Mouse (Mus musculus) heart, adult 2 months (tissue): Measurements from ENCODE around the gene Ms4a7. TPM values are rescaled to one million over a fixed set of nuclear protein-coding genes. Genes with fewer than 3 reads are reported as not detected.

ENCODE experiments used
- DNase-seq, 2 experiments: peaks; one replicate each; pipeline ENCODE4 v3.0.0; 2021
- H3K27ac ChIP-seq: fragments of 200-600 bp; 2 replicates; pipeline ENCODE4 v1.8.1; 2022
- H3K27me3 ChIP-seq: fragments of 200-500 bp; 2 replicates; pipeline ENCODE4 v1.6.1; 2012; ENCODE audit warnings: mild to moderate bottlenecking, low read length, inconsistent platforms, mixed read lengths; ENCODE audit not compliant: control insufficient read depth, insufficient read depth
- H3K36me3 ChIP-seq: fragments of 200-500 bp; 2 replicates; pipeline ENCODE4 v1.6.1; 2012; ENCODE audit warnings: low read length, inconsistent platforms; ENCODE audit not compliant: control insufficient read depth, insufficient read depth
- H3K4me1 ChIP-seq: fragments of 200-500 bp; 2 replicates; pipeline ENCODE4 v1.6.1; 2011; ENCODE audit warnings: low read length; ENCODE audit not compliant: control insufficient read depth, insufficient read depth
- H3K4me3 ChIP-seq: fragments of 200-600 bp; 2 replicates; pipeline ENCODE4 v1.8.1; 2022
- H3K79me2 ChIP-seq: fragments of 200-500 bp; replicated peaks from 2 replicates; pipeline ENCODE4 v1.6.1; 2012; ENCODE audit warnings: mild to moderate bottlenecking, inconsistent platforms, low read length, moderate library complexity, mixed read lengths; ENCODE audit not compliant: control insufficient read depth, insufficient read depth
- H3K9ac ChIP-seq: fragments of 200-500 bp; 2 replicates; pipeline ENCODE4 v1.6.1; 2012; ENCODE audit warnings: low read depth, mild to moderate bottlenecking, control low read depth, inconsistent platforms, low read length, mixed read lengths
- CTCF ChIP-seq: fragments of 200-600 bp; IDR thresholded peaks from 2 replicates; pipeline ENCODE4 v1.8.1; 2022; ENCODE audit warnings: antibody characterized with exemption, mild to moderate bottlenecking, moderate library complexity
- EP300 ChIP-seq: fragments of 200-500 bp; IDR thresholded peaks from 2 replicates; pipeline ENCODE4 v1.6.1; 2011; ENCODE audit warnings: low read depth, low read length, control low read depth; ENCODE audit not compliant: insufficient read depth
- POLR2A ChIP-seq: fragments of 200-500 bp; IDR thresholded peaks from 2 replicates; pipeline ENCODE4 v1.6.1; 2011; ENCODE audit warnings: mild to moderate bottlenecking, low read depth, low read length, control low read depth; ENCODE audit not compliant: insufficient read depth
- WGBS: fragments of 180-500 bp; shearing (Covaris S2); methylation state at CpG from one replicate; pipeline ENCODE4 v1.1.7; 2018; 5-methylcytosine and 5-hydroxymethylcytosine counted together
- intact Hi-C: fragments of 180-260 bp; cut with DNase I; formaldehyde crosslinking; loops from one replicate; pipeline ENCODE4 v1.15.1; 2025
- long read RNA-seq: library from polyadenylated mRNA; stranded (forward); transcript quantifications from one replicate; pipeline ENCODE4 v2.0.0, GENCODE M21; 2021
- polyA plus RNA-seq: library from polyadenylated mRNA; depleted of rRNA; stranded (reverse); fragments of >200 nt; gene quantifications from 2 replicates; pipeline ENCODE4 v1.2.3, GENCODE M21; 2012; rRNA removed
- total RNA-seq, 2 experiments: library from RNA; stranded (reverse); gene quantifications; 2 replicates each; pipeline ENCODE4 v1.2.3; 2021

Ms4a7 gene
- 1 to 10 TPM in 1 of 2 experiments, under 1 TPM in 1; 0.76 to 1.0 TPM for total RNA-seq
- polyA plus RNA-seq = 2.1 and 2.2 TPM in 2 replicates
- long read RNA-seq, partial matches to known transcripts = 0 of 2 reads
- long read RNA-seq, other reads (novel, unspliced or antisense) = 0 of 2 reads

- H3K4me3 ChIP-seq = no peak within 1 kb of the TSS
- intact Hi-C loops = no loop called here
- no peaks in the 10 kb centered on the region for H3K79me2 ChIP-seq
- H3K27me3 ChIP-seq = no peaks in the 10 kb centered on the region
- WGBS = 62% methylated on average over 6 of the region's 6 CpGs
- TF ChIP-seq CTCF = no peak
- TF ChIP-seq EP300 = no peak
- no peak for TF ChIP-seq POLR2A
- DNase-seq = no peak
- H3K36me3 ChIP-seq = no peaks in the 10 kb centered on the region
- H3K4me1 ChIP-seq = no peaks in the 10 kb centered on the region
- no peak within 1 kb of the TSS for H3K9ac ChIP-seq
- no peak within 1 kb of the TSS for H3K27ac ChIP-seq
Measured at GRCm38 (mm10) chr19:11335932-11336331, at the start of gene Ms4a7. TSS of gene Ms4a7 (minus strand) at chr19:11336146.

- Histone ChIP-seq H3K27me3 (no peaks in the 10 kb centered on the region), H3K9ac (no peak overlapping the region), H3K4me3 (no peak overlapping the region), H3K27ac (no peak overlapping the region), H3K4me1 (no peaks in the 10 kb centered on the region), H3K36me3 (no peaks in the 10 kb centered on the region), H3K79me2 (no peaks in the 10 kb centered on the region)
- no peak for DNase-seq
- 51% methylated on average over 2 of the region's 2 CpGs for WGBS
- intact Hi-C loops = no loop called here
- TF ChIP-seq CTCF (no peak), EP300 (no peak), POLR2A (no peak)
Measured at GRCm38 (mm10) chr19:11376399-11376798, 40.5 kb upstream of the Ms4a7 start.

GRCm38 (mm10) chr19:11375273-11375672, 39.3 kb upstream of the Ms4a7 start, which contains the start of gene Ms4a4a:
TSS of gene Ms4a4a (plus strand) at chr19:11375523.
- Histone ChIP-seq H3K27ac (no peak within 1 kb of the TSS), H3K4me1 (no peaks in the 10 kb centered on the region), H3K79me2 (no peaks in the 10 kb centered on the region), H3K4me3 (no peak within 1 kb of the TSS), H3K36me3 (no peaks in the 10 kb centered on the region), H3K27me3 (no peaks in the 10 kb centered on the region), H3K9ac (no peak within 1 kb of the TSS)
- DNase-seq = no peak
- intact Hi-C loops = no loop called here
- 80% methylated on average over 2 of the region's 2 CpGs for WGBS
- TF ChIP-seq POLR2A (no peak), EP300 (no peak), CTCF (no peak)

GRCm38 (mm10) chr19:11371181-11371580, 35.2 kb upstream of the Ms4a7 start:
- no peaks in the 10 kb centered on the region for H3K27me3 ChIP-seq
- no peaks in the 10 kb centered on the region for H3K79me2 ChIP-seq
- no peak overlapping the region for H3K9ac ChIP-seq
- H3K36me3 ChIP-seq = no peaks in the 10 kb centered on the region
- no peak for DNase-seq
- H3K4me3 ChIP-seq = no peak overlapping the region
- no peaks in the 10 kb centered on the region for H3K4me1 ChIP-seq
- intact Hi-C loops = no loop called here
- H3K27ac ChIP-seq = no peak overlapping the region
- no peak for TF ChIP-seq EP300
- TF ChIP-seq CTCF = no peak
- no peak for TF ChIP-seq POLR2A

GRCm38 (mm10) chr19:11368310-11368709, 32.4 kb upstream of the Ms4a7 start:
- no peaks in the 10 kb centered on the region for H3K79me2 ChIP-seq
- TF ChIP-seq EP300 (no peak), CTCF (no peak), POLR2A (no peak)
- no peak overlapping the region for H3K4me3 ChIP-seq
- no peaks in the 10 kb centered on the region for H3K36me3 ChIP-seq
- no peak for DNase-seq
- H3K27me3 ChIP-seq = no peaks in the 10 kb centered on the region
- intact Hi-C loops = no loop called here
- WGBS = 53% methylated on average over 3 of the region's 3 CpGs
- no peak overlapping the region for H3K27ac ChIP-seq
- no peak overlapping the region for H3K9ac ChIP-seq
- no peaks in the 10 kb centered on the region for H3K4me1 ChIP-seq

GRCm38 (mm10) chr19:11362002-11362401, 26.1 kb upstream of the Ms4a7 start:
- Histone ChIP-seq H3K9ac (no peak overlapping the region), H3K27ac (no peak overlapping the region), H3K27me3 (no peaks in the 10 kb centered on the region), H3K36me3 (no peaks in the 10 kb centered on the region), H3K79me2 (no peaks in the 10 kb centered on the region), H3K4me3 (no peak overlapping the region), H3K4me1 (no peaks in the 10 kb centered on the region)
- no peak for DNase-seq
- intact Hi-C loops = no loop called here
- TF ChIP-seq POLR2A (no peak), CTCF (no peak), EP300 (no peak)

GRCm38 (mm10) chr19:11360106-11360505, 24.2 kb upstream of the Ms4a7 start:
- H3K4me1 ChIP-seq = no peaks in the 10 kb centered on the region
- no peaks in the 10 kb centered on the region for H3K79me2 ChIP-seq
- TF ChIP-seq POLR2A (no peak), EP300 (no peak), CTCF (peak; percentile 41)
- no peak overlapping the region for H3K4me3 ChIP-seq
- DNase-seq = no peak
- no peaks in the 10 kb centered on the region for H3K27me3 ChIP-seq
- H3K9ac ChIP-seq = no peak overlapping the region
- H3K36me3 ChIP-seq = no peaks in the 10 kb centered on the region
- WGBS = 48% methylated on average over 3 of the region's 3 CpGs
- intact Hi-C loops = no loop called here
- H3K27ac ChIP-seq = no peak overlapping the region
